Mouse (Mus musculus): ENCODE data around the gene Cep295nl. TPM values are rescaled to one million over a fixed set of nuclear protein-coding genes. Genes with fewer than 3 reads are reported as not detected.
A peak's percentile ranks its signal among the peaks of the same experiment; 100 is the strongest.
"Not testable (repeated sequence)": the region's sequence is repeated elsewhere in the genome, so short reads cannot be mapped to it uniquely, and the experiment has no call there.

Gene Cep295nl
- polyA plus RNA-seq, 1 experiment from 2014 or later = 0.20 TPM

- Histone ChIP-seq H3K9ac (no peak overlapping the region), H3K9me3 (replicated peaks) (no peaks in the 10 kb centered on the region), H3K36me3 (peaks cover 23% of the 10 kb centered on the region; the same call in 1 of the 2 replicates), H3K27me3 (no peaks in the 10 kb centered on the region), H3K4me1 (replicated peaks) (peaks cover 17% of the 10 kb centered on the region), H3K27ac (no peak overlapping the region), H3K4me3 (no peak overlapping the region), H3K4me2 (no peak overlapping the region)
- no peak for ATAC-seq (replicated peaks; ENCODE audit: insufficient number of reproducible peaks, insufficient read depth, low FRiP score, low read depth)
- 78% methylated on average over 7 of the region's 7 CpGs for WGBS
Measured at GRCm38 (mm10) chr11:118321500-118321899, 20.8 kb downstream of the Cep295nl start.

GRCm38 (mm10) chr11:118318678-118319077, 23.6 kb downstream of the Cep295nl start:
- H3K36me3 ChIP-seq = peaks cover 35% of the 10 kb centered on the region; the same call in 1 of the 2 replicates
- H3K4me3 ChIP-seq = no peak overlapping the region
- H3K9ac ChIP-seq = no peak overlapping the region
- no peak overlapping the region for H3K4me2 ChIP-seq
- H3K27ac ChIP-seq = no peak overlapping the region
- peaks cover 16% of the 10 kb centered on the region for H3K4me1 ChIP-seq (replicated peaks)
- no peaks in the 10 kb centered on the region for H3K9me3 ChIP-seq (replicated peaks)
- no peak for ATAC-seq (replicated peaks; ENCODE audit: insufficient number of reproducible peaks, insufficient read depth, low FRiP score, low read depth)
- WGBS = 65% methylated on average over 5 of the region's 5 CpGs
- H3K27me3 ChIP-seq = no peaks in the 10 kb centered on the region

GRCm38 (mm10) chr11:118317129-118317528, 25.2 kb downstream of the Cep295nl start:
- H3K27me3 ChIP-seq = no peaks in the 10 kb centered on the region
- H3K36me3 ChIP-seq = peaks cover 42% of the 10 kb centered on the region; the same call in 1 of the 2 replicates
- no peaks in the 10 kb centered on the region for H3K9me3 ChIP-seq (replicated peaks)
- H3K4me1 ChIP-seq (replicated peaks) = peaks cover 16% of the 10 kb centered on the region
- ATAC-seq (replicated peaks; ENCODE audit: insufficient number of reproducible peaks, insufficient read depth, low FRiP score, low read depth) = no peak
- H3K9ac ChIP-seq = no peak overlapping the region
- H3K4me3 ChIP-seq = no peak overlapping the region
- 20% methylated on average over 7 of the region's 7 CpGs for WGBS
- H3K27ac ChIP-seq = peak overlapping the region; percentile 1; the same call in 1 of the 2 replicates
- H3K4me2 ChIP-seq = no peak overlapping the region

GRCm38 (mm10) chr11:118316231-118316806, 26.0 kb downstream of the Cep295nl start:
- Histone ChIP-seq H3K27ac (peak overlapping the region; percentile 1; the same call in 1 of the 2 replicates), H3K9me3 (replicated peaks) (no peaks in the 10 kb centered on the region), H3K4me1 (replicated peaks) (peaks cover 16% of the 10 kb centered on the region), H3K36me3 (peaks cover 46% of the 10 kb centered on the region; the same call in 1 of the 2 replicates), H3K4me3 (no peak overlapping the region), H3K9ac (no peak overlapping the region), H3K27me3 (no peaks in the 10 kb centered on the region), H3K4me2 (no peak overlapping the region)
- no peak for ATAC-seq (replicated peaks; ENCODE audit: insufficient number of reproducible peaks, insufficient read depth, low FRiP score, low read depth)
- 38% methylated on average over 8 of the region's 8 CpGs for WGBS

- H3K36me3 ChIP-seq = peaks cover 55% of the 10 kb centered on the region
- WGBS = 74% methylated on average over 6 of the region's 6 CpGs
Measured at GRCm38 (mm10) chr11:118312132-118312723, 30.1 kb downstream of the Cep295nl start.

GRCm38 (mm10) chr11:118307962-118308361, 34.3 kb downstream of the Cep295nl start:
- WGBS = 82% methylated on average over 2 of the region's 2 CpGs
- H3K4me2 ChIP-seq; H3K27me3 ChIP-seq; H3K4me3 ChIP-seq; ATAC-seq (replicated peaks; ENCODE audit: insufficient number of reproducible peaks, insufficient read depth, low FRiP score, low read depth); H3K4me1 ChIP-seq (replicated peaks); H3K9me3 ChIP-seq (replicated peaks); H3K27ac ChIP-seq; H3K9ac ChIP-seq: not testable (repeated sequence)
- H3K36me3 ChIP-seq = peaks cover 45% of the 10 kb centered on the region

More at GRCm38 (mm10) chr11:118312132-118312723, 30.1 kb downstream of the Cep295nl start:
- no peak for ATAC-seq (replicated peaks; ENCODE audit: insufficient number of reproducible peaks, insufficient read depth, low FRiP score, low read depth)
- H3K9ac ChIP-seq = no peak overlapping the region
- H3K27me3 ChIP-seq = no peaks in the 10 kb centered on the region
- peaks cover 12% of the 10 kb centered on the region for H3K4me1 ChIP-seq (replicated peaks)
- no peak overlapping the region for H3K27ac ChIP-seq
- H3K9me3 ChIP-seq (replicated peaks) = no peaks in the 10 kb centered on the region
- H3K4me2 ChIP-seq = no peak overlapping the region
- H3K4me3 ChIP-seq = no peak overlapping the region

- H3K4me3 ChIP-seq = not testable (repeated sequence)
- WGBS = 87% methylated on average over 4 of the region's 4 CpGs
- peaks cover 30% of the 10 kb centered on the region for H3K36me3 ChIP-seq
Measured at GRCm38 (mm10) chr11:118303959-118304358, 38.3 kb downstream of the Cep295nl start.

GRCm38 (mm10) chr11:118298810-118299209, 43.5 kb downstream of the Cep295nl start:
- Histone ChIP-seq H3K27me3 (no peaks in the 10 kb centered on the region), H3K4me3 (no peak overlapping the region), H3K9me3 (replicated peaks) (no peaks in the 10 kb centered on the region), H3K4me2 (no peak overlapping the region), H3K9ac (no peak overlapping the region), H3K4me1 (replicated peaks) (no peaks in the 10 kb centered on the region), H3K27ac (no peak overlapping the region), H3K36me3 (peaks cover 16% of the 10 kb centered on the region)
- 70% methylated on average over 2 of the region's 2 CpGs for WGBS
- ATAC-seq (replicated peaks; ENCODE audit: insufficient number of reproducible peaks, insufficient read depth, low FRiP score, low read depth) = no peak

More at GRCm38 (mm10) chr11:118303959-118304358, 38.3 kb downstream of the Cep295nl start:
- not testable (repeated sequence) for H3K9ac ChIP-seq; H3K9me3 ChIP-seq (replicated peaks); ATAC-seq (replicated peaks; ENCODE audit: insufficient number of reproducible peaks, insufficient read depth, low FRiP score, low read depth); H3K27me3 ChIP-seq; H3K27ac ChIP-seq; H3K4me2 ChIP-seq; H3K4me1 ChIP-seq (replicated peaks)

- no peak overlapping the region for H3K4me3 ChIP-seq
- peaks cover 9% of the 10 kb centered on the region for H3K36me3 ChIP-seq
- no peak overlapping the region for H3K27ac ChIP-seq
- no peaks in the 10 kb centered on the region for H3K4me1 ChIP-seq (replicated peaks)
- H3K4me2 ChIP-seq = no peak overlapping the region
- H3K27me3 ChIP-seq = no peaks in the 10 kb centered on the region
- WGBS = 79% methylated on average over 3 of the region's 3 CpGs
- ATAC-seq (replicated peaks; ENCODE audit: insufficient number of reproducible peaks, insufficient read depth, low FRiP score, low read depth) = no peak
- H3K9ac ChIP-seq = no peak overlapping the region
- no peaks in the 10 kb centered on the region for H3K9me3 ChIP-seq (replicated peaks)
Measured at GRCm38 (mm10) chr11:118297967-118298366, 44.3 kb downstream of the Cep295nl start.

GRCm38 (mm10) chr11:118295026-118295425, 47.3 kb downstream of the Cep295nl start:
- WGBS = 83% methylated on average over 1 of the region's 2 CpGs
- Histone ChIP-seq H3K4me2 (no peak overlapping the region), H3K36me3 (no peaks in the 10 kb centered on the region), H3K9ac (no peak overlapping the region), H3K27me3 (no peaks in the 10 kb centered on the region), H3K4me1 (replicated peaks) (peaks cover 6% of the 10 kb centered on the region), H3K9me3 (replicated peaks) (no peaks in the 10 kb centered on the region), H3K4me3 (no peak overlapping the region), H3K27ac (no peak overlapping the region)
- no peak for ATAC-seq (replicated peaks; ENCODE audit: insufficient number of reproducible peaks, insufficient read depth, low FRiP score, low read depth)

- 61% methylated on average over 6 of the region's 6 CpGs for WGBS
- H3K9ac ChIP-seq = no peak overlapping the region
- H3K27ac ChIP-seq = no peak overlapping the region
- H3K36me3 ChIP-seq = no peaks in the 10 kb centered on the region
- H3K27me3 ChIP-seq = no peaks in the 10 kb centered on the region
- no peaks in the 10 kb centered on the region for H3K9me3 ChIP-seq (replicated peaks)
- H3K4me2 ChIP-seq = no peak overlapping the region
- H3K4me3 ChIP-seq = no peak overlapping the region
- peaks cover 17% of the 10 kb centered on the region for H3K4me1 ChIP-seq (replicated peaks)
- no peak for ATAC-seq (replicated peaks; ENCODE audit: insufficient number of reproducible peaks, insufficient read depth, low FRiP score, low read depth)
Measured at GRCm38 (mm10) chr11:118292671-118293070, 49.6 kb downstream of the Cep295nl start.
